Mouse (Mus musculus) myocyte (in vitro differentiated cells): ENCODE measurements around the gene Tmem116. TPM values are rescaled to one million over a fixed set of nuclear protein-coding genes. Genes with fewer than 3 reads are reported as not detected.

Source experiments
- H3K27me3 ChIP-seq: one replicate; pipeline ENCODE4 v1.6.1; 2011; ENCODE audit not compliant: control insufficient read depth, insufficient read depth, insufficient read length
- H3K36me3 ChIP-seq: one replicate; pipeline ENCODE4 v1.6.1; 2011; ENCODE audit not compliant: control insufficient read depth, insufficient read depth
- H3K4me2 ChIP-seq: one replicate; pipeline ENCODE4 v1.6.1; 2011; ENCODE audit warnings: low read depth, control low read depth
- H3K4me3 ChIP-seq: one replicate; pipeline ENCODE4 v1.5.1; 2011; ENCODE audit warnings: mild to moderate bottlenecking, control low read depth, moderate library complexity
- H3K79me2 ChIP-seq: one replicate; pipeline ENCODE4 v1.6.1; 2011; ENCODE audit not compliant: control insufficient read depth, insufficient read depth
- H3ac ChIP-seq: one replicate; pipeline ENCODE4 v1.6.1; 2011; ENCODE audit not compliant: control insufficient read depth, insufficient read length
- CEBPB ChIP-seq: IDR thresholded peaks from 2 replicates; pipeline ENCODE4 v1.6.1; 2011; ENCODE audit warnings: mild to moderate bottlenecking, moderate library complexity; ENCODE audit not compliant: poor library complexity, insufficient read depth, severe bottlenecking
- E2F4 ChIP-seq: IDR thresholded peaks from one replicate; pipeline ENCODE4 v1.6.1; 2011; ENCODE audit warnings: mild to moderate bottlenecking, control low read depth, moderate library complexity; ENCODE audit not compliant: insufficient read depth
- MAX ChIP-seq: IDR thresholded peaks from one replicate; pipeline ENCODE4 v1.6.1; 2011; ENCODE audit warnings: low read depth, mild to moderate bottlenecking, control low read depth
- MYOD1 ChIP-seq, 3 experiments: IDR thresholded peaks; one replicate each; pipeline ENCODE4 v1.6.1; 2011; ENCODE audit warnings: control low read depth in 2 of 3, low read depth in 2 of 3, mild to moderate bottlenecking in 2 of 3, moderate library complexity in 1 of 3; ENCODE audit not compliant: insufficient read length in 2 of 3, control insufficient read depth in 1 of 3
- MYOG ChIP-seq, 3 experiments: IDR thresholded peaks; one replicate each; pipeline ENCODE4 v1.6.1; 2011; ENCODE audit warnings: control low read depth in 2 of 3, low read depth in 2 of 3, mild to moderate bottlenecking in 2 of 3; ENCODE audit not compliant: insufficient read length in 2 of 3, control insufficient read depth in 1 of 3, insufficient read depth in 1 of 3
- POLR2A ChIP-seq: IDR thresholded peaks from one replicate; pipeline ENCODE4 v1.6.1; 2011; ENCODE audit warnings: low read depth, mild to moderate bottlenecking, control low read depth, moderate library complexity; ENCODE audit not compliant: insufficient read length
- POLR2AphosphoS2 ChIP-seq: IDR thresholded peaks from one replicate; pipeline ENCODE4 v1.6.1; 2011; ENCODE audit warnings: low read depth, control low read depth; ENCODE audit not compliant: insufficient read length
- REST ChIP-seq: IDR thresholded peaks from one replicate; pipeline ENCODE4 v1.6.1; 2011; ENCODE audit warnings: mild to moderate bottlenecking, control low read depth, moderate library complexity; ENCODE audit not compliant: insufficient read depth, insufficient read length
- SRF ChIP-seq: IDR thresholded peaks from one replicate; pipeline ENCODE4 v1.6.1; 2011; ENCODE audit warnings: low read depth; ENCODE audit not compliant: control insufficient read depth, insufficient read length
- TCF12 ChIP-seq: IDR thresholded peaks from one replicate; pipeline ENCODE4 v1.6.1; 2011; ENCODE audit warnings: mild to moderate bottlenecking, control low read depth; ENCODE audit not compliant: poor library complexity, insufficient read depth, severe bottlenecking
- TCF3 ChIP-seq: IDR thresholded peaks from one replicate; pipeline ENCODE4 v1.6.1; 2011; ENCODE audit warnings: low read depth, control low read depth; ENCODE audit not compliant: insufficient read length
- USF1 ChIP-seq: IDR thresholded peaks from one replicate; pipeline ENCODE4 v1.6.1; 2011; ENCODE audit warnings: low read depth, mild to moderate bottlenecking, control low read depth, moderate library complexity
- polyA plus RNA-seq: library from polyadenylated mRNA; unstranded; fragments of >200 nt; fragmentation: generic; extraction: Trizol; gene quantifications from one replicate; pipeline ENCODE4 v1.2.1, GENCODE M21; 2012; ENCODE audit warnings: missing spikeins

Tmem116 gene
- polyA plus RNA-seq, 1 experiment: 3.3 TPM

DNA sequence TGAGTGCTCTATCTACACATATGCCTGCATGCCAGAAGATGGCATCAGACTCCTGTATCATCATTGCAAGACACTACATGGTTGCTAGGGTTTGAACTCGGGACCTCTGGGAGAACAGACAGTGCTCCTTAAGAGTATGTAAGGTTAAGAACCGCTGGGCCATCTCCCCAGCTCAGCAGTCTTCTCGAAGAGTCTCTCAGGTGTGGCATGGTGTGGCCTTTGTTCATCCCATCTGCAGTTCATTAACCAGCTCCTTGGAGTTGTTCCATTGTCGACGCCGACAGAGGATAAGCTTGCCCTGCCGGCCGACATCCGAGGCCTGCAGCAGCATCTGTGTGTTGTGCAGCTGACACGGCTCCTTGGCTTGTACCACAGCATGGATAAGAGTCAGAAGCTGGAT, 28.4 kb upstream of the Tmem116 start:
- TF ChIP-seq MYOG (IDR thresholded peaks at IDR 0.05; ENCODE audit: control insufficient read depth in 1 of 3, insufficient read depth in 1 of 3, insufficient read length in 2 of 3, low read depth in 2 of 3) (no peak), POLR2A (no peak), MAX (no peak), MYOD1 (IDR thresholded peaks at IDR 0.05; ENCODE audit: control insufficient read depth in 1 of 3, insufficient read length in 2 of 3, low read depth in 2 of 3) (no peak), E2F4 (no peak), USF1 (no peak), POLR2AphosphoS2 (no peak), SRF (no peak), REST (no peak), TCF3 (no peak), CEBPB (no peak), TCF12 (no peak)
- Histone ChIP-seq H3ac (no peak overlapping the region), H3K79me2 (no peaks in the 10 kb centered on the region), H3K27me3 (no peaks in the 10 kb centered on the region), H3K36me3 (peaks cover 67% of the 10 kb centered on the region), H3K4me2 (no peak overlapping the region), H3K4me3 (no peak overlapping the region)

- Histone ChIP-seq H3K4me3 (no peak overlapping the region), H3ac (no peak overlapping the region), H3K36me3 (peaks cover 85% of the 10 kb centered on the region), H3K27me3 (no peaks in the 10 kb centered on the region), H3K79me2 (no peaks in the 10 kb centered on the region), H3K4me2 (no peak overlapping the region)
- TF ChIP-seq MYOD1 (IDR thresholded peaks at IDR 0.05; ENCODE audit: control insufficient read depth in 1 of 3, insufficient read length in 2 of 3, low read depth in 2 of 3): no peak
- no peak for TF ChIP-seq SRF
- TF ChIP-seq USF1: no peak
- no peak for TF ChIP-seq TCF3
- TF ChIP-seq CEBPB: no peak
- TF ChIP-seq E2F4: no peak
- TF ChIP-seq MAX: no peak
- no peak for TF ChIP-seq POLR2A
- TF ChIP-seq POLR2AphosphoS2: no peak
- TF ChIP-seq REST: no peak
- TF ChIP-seq MYOG (IDR thresholded peaks at IDR 0.05; ENCODE audit: control insufficient read depth in 1 of 3, insufficient read depth in 1 of 3, insufficient read length in 2 of 3, low read depth in 2 of 3): no peak
- no peak for TF ChIP-seq TCF12
Observed at GRCm38 (mm10) chr5:121428954-121429353, 22.7 kb upstream of the Tmem116 start.

GRCm38 (mm10) chr5:121438131-121438530, 13.6 kb upstream of the Tmem116 start:
- Histone ChIP-seq H3K27me3 (no peaks in the 10 kb centered on the region), H3K4me2 (no peak overlapping the region)
- TF ChIP-seq TCF3: no peak

GRCm38 (mm10) chr5:121438756-121439155, 12.9 kb upstream of the Tmem116 start:
- no peak overlapping the region for H3K4me3 ChIP-seq
- no peak overlapping the region for H3ac ChIP-seq
- H3K79me2 ChIP-seq: no peaks in the 10 kb centered on the region
- TF ChIP-seq MYOG (IDR thresholded peaks at IDR 0.05; ENCODE audit: control insufficient read depth in 1 of 3, insufficient read depth in 1 of 3, insufficient read length in 2 of 3, low read depth in 2 of 3) (no peak), CEBPB (no peak), REST (no peak), TCF12 (no peak), TCF3 (no peak), POLR2AphosphoS2 (no peak), MYOD1 (IDR thresholded peaks at IDR 0.05; ENCODE audit: control insufficient read depth in 1 of 3, insufficient read length in 2 of 3, low read depth in 2 of 3) (no peak), MAX (no peak), SRF (no peak)
- no peaks in the 10 kb centered on the region for H3K27me3 ChIP-seq
- no peak overlapping the region for H3K4me2 ChIP-seq
- H3K36me3 ChIP-seq: peaks cover 71% of the 10 kb centered on the region

More at GRCm38 (mm10) chr5:121438131-121438530, 13.6 kb upstream of the Tmem116 start:
- Histone ChIP-seq H3K79me2 (no peaks in the 10 kb centered on the region), H3K4me3 (no peak overlapping the region), H3ac (no peak overlapping the region), H3K36me3 (peaks cover 75% of the 10 kb centered on the region)

- H3K79me2 ChIP-seq: no peaks in the 10 kb centered on the region
- TF ChIP-seq REST (no peak), TCF3 (no peak), POLR2A (no peak), CEBPB (no peak), MYOG (IDR thresholded peaks at IDR 0.05; ENCODE audit: control insufficient read depth in 1 of 3, insufficient read depth in 1 of 3, insufficient read length in 2 of 3, low read depth in 2 of 3) (no peak), TCF12 (no peak), MYOD1 (IDR thresholded peaks at IDR 0.05; ENCODE audit: control insufficient read depth in 1 of 3, insufficient read length in 2 of 3, low read depth in 2 of 3) (no peak), SRF (no peak), USF1 (no peak), E2F4 (no peak), MAX (no peak), POLR2AphosphoS2 (no peak)
- no peaks in the 10 kb centered on the region for H3K27me3 ChIP-seq
- no peak overlapping the region for H3ac ChIP-seq
- no peak overlapping the region for H3K4me3 ChIP-seq
- H3K36me3 ChIP-seq: peaks cover 50% of the 10 kb centered on the region
- H3K4me2 ChIP-seq: no peak overlapping the region
Observed at GRCm38 (mm10) chr5:121443548-121443947, 8.1 kb upstream of the Tmem116 start.
